Mouse (Mus musculus) spleen, adult 18-20 months (tissue): ENCODE measurements around the gene Zdhhc11.
A peak's percentile ranks its signal among the peaks of the same experiment; 100 is the strongest.
"Not testable (repeated sequence)": the region's sequence is repeated elsewhere in the genome, so short reads cannot be mapped to it uniquely, and the experiment has no call there.

ENCODE experiments used
- DNase-seq, 2 experiments: peaks; one replicate each; pipeline ENCODE4 v3.0.0; 2022; ENCODE audit warnings: mixed read lengths in 2 of 2

Gene Zdhhc11

GRCm38 (mm10) chr13:74008216-74008615, 44.6 kb downstream of the Zdhhc11 start:
- DNase-seq: not testable (repeated sequence)

- DNase-seq: peak; percentile 77 to 84
Observed at GRCm38 (mm10) chr13:74008948-74009718, 45.5 kb downstream of the Zdhhc11 start, which contains the start of gene Tppp. Gene Tppp, plus strand, starts transcription at chr13:74009407.

GRCm38 (mm10) chr13:74009791-74010614, 46.4 kb downstream of the Zdhhc11 start:
- DNase-seq: peak; percentile 18 to 21

- no peak for DNase-seq
Observed at GRCm38 (mm10) chr13:74010678-74011077, 47.0 kb downstream of the Zdhhc11 start.

GRCm38 (mm10) chr13:74015908-74016307, 52.3 kb downstream of the Zdhhc11 start:
- no peak for DNase-seq

- DNase-seq: no peak
Observed at GRCm38 (mm10) chr13:74017426-74017825, 53.8 kb downstream of the Zdhhc11 start.

- not testable (repeated sequence) for DNase-seq
Observed at GRCm38 (mm10) chr13:74019006-74019405, 55.4 kb downstream of the Zdhhc11 start.

- DNase-seq: no peak
Observed at GRCm38 (mm10) chr13:74025151-74026081, 61.8 kb downstream of the Zdhhc11 start.

GRCm38 (mm10) chr13:74026215-74026614, 62.6 kb downstream of the Zdhhc11 start:
- peak in 1 of 2 experiments; percentile 7 for DNase-seq

GRCm38 (mm10) chr13:74028116-74028515, 64.5 kb downstream of the Zdhhc11 start:
- DNase-seq: no peak

GRCm38 (mm10) chr13:74029013-74029412, 65.4 kb downstream of the Zdhhc11 start:
- no peak for DNase-seq

GRCm38 (mm10) chr13:74030691-74031090, 67.0 kb downstream of the Zdhhc11 start:
- DNase-seq: no peak

GRCm38 (mm10) chr13:74031133-74031532, 67.5 kb downstream of the Zdhhc11 start:
- DNase-seq: no peak

GRCm38 (mm10) chr13:74034756-74035155, 71.1 kb downstream of the Zdhhc11 start:
- DNase-seq: no peak

- no peak for DNase-seq
Observed at GRCm38 (mm10) chr13:74035776-74036175, 72.1 kb downstream of the Zdhhc11 start.

- no peak for DNase-seq
Observed at GRCm38 (mm10) chr13:74039926-74040325, 76.3 kb downstream of the Zdhhc11 start.
